Mouse (Mus musculus) kidney, postnatal 36 days (tissue): Measurements from ENCODE around the gene Selenbp2.
"Not testable (repeated sequence)": the region's sequence is repeated elsewhere in the genome, so short reads cannot be mapped to it uniquely, and the experiment has no call there.

Experiments
- DNase-seq, 2 experiments: peaks; one replicate each; pipeline ENCODE4 v3.0.0; 2021 to 2022; ENCODE audit warnings: mixed read lengths in 2 of 2

The Selenbp2 gene

DNA sequence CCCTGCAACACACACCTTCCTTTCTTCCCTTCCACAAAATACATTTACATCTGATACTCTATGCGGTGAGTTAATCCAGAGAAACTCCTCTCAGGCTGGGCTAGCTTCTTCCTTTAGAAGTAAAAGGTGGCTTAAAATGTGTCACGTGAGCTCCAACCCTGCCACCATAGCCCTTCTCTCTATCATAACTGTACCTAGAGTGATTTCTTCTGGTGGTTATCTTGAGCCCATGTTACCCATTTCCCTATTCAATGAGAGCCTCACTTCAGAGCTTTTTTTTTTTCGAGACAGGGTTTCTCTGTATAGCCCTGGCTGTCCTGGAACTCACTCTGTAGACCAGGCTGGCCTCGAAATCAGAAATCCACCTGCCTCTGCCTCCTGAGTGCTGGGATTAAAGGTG lies 1.7 kb upstream of the Selenbp2 start:
- not testable (repeated sequence) for DNase-seq

DNA sequence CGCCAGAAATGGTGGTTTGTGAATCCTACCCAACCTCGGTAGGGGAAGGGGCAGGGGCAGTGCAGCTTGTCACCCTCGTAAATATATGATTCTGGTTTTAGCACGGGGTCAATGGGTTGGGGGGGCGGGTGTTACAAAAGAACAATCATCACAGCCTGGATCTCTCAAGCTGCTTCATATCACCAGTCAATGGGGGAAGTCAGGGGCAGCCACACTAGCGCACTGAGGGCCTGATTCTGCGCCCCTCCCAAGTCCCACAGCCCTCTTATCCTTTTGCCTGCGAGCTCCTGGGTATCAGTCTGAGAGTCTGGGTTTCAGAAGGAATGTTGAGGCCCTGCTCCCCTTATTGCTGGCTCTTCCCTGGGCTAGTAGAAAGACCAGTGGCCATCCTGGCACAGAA lies 518 bp downstream of the Selenbp2 start:
- not testable (repeated sequence) for DNase-seq

DNA sequence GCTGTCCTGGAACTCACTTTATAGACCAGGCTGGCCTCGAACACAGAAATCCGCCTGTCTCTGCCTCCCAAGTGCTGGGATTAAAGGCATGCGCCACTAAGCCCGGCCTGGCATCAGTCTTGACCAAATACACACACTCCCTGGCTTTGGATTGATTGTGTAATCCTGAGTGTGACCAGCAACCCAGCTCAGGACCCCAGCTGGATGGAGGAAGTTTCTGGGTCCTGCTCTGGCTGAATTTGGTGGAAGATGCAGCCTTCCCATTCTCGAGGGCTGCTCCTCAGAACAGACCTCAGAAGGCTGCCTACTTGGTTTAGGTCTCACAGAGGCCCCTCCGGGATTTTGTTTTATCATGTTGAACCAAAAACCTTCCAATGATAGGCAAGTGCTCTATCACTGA lies 2.2 kb downstream of the Selenbp2 start:
- DNase-seq: not testable (repeated sequence)

DNA sequence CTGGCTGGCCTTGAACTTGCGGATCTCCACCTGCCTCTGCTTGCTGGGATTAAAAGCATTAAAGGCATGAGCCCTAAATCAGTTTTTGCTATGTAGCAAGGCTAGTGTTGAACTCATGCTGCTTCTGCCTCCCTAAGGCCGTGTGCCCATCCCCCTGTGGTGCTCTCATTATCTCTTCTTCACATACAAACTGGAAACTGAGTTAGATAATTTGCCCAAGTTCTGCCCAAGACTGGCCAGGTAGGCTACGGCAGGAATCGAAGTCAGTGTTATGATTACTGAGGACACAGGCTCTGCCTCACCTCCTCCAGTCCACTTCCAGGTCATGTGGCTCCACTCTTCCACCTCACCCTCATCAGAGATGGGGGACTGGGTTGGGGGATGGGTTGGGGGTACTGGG lies 2.9 kb downstream of the Selenbp2 start:
- not testable (repeated sequence) for DNase-seq

DNA sequence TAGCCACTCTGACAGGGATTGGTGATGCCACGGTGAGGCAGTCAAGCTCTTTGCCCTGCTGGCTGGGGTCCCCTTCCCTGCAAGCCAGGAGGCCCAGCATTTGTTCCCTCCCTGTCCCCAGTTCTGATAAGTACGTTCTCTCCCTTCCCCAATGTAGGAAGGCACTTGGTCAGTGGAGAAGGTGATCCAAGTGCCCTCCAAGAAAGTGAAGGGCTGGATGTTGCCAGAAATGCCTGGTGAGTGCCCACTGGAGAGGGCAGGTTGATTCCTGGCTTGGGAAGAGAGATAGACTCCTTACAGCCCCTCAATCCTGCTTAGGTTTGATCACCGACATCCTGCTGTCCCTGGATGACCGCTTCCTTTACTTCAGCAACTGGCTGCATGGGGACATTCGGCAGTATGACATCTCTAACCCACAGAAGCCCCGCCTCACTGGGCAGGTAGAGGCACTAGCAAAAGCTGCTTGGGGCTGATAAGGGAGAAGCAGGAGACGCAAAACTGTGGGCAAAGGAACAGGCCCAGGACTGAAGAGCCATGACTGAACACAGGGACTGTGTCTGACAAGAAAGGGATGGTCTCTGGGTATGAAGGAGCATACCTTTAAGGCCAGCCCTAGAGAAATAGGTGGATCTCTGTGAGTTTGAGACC lies 8.9 kb downstream of the Selenbp2 start:
- not testable (repeated sequence) for DNase-seq

DNA sequence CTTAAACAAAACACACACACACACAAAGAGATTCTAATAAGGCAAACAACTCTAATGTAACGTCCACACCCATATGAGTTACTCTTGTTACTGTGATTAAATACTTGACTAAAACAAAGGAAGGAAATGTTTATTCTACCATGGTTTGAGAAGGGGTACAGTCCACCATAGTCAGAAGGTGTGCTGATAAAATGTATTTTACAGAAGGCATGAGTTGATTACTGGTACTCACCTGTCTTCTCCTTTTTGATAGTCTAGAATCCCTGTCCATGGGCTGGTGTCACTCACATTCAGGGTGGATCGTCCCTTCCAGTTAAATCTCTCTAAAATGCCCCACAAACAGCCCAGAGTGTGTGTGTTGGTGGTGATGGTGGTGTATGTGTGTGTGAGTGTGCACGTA lies 9.5 kb downstream of the Selenbp2 start:
- DNase-seq: no peak

DNA sequence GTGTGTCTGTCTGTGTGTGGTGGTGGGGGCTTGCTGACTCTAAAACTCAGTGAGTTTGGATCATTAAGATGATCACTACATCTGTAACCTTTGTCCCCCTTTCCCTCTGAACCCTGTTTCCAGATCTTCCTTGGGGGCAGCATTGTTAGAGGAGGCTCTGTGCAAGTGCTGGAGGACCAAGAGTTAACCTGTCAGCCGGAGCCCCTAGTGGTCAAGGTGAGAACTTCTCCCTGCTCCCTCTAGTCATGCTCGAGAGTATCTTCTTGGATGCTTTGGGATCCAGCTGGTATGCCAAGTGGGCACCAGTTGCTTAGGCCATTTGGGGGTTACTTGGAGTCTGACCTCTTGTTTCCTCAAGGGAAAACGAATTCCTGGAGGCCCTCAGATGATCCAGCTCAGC lies 10.0 kb downstream of the Selenbp2 start:
- DNase-seq: peak; percentile 48 to 71

DNA sequence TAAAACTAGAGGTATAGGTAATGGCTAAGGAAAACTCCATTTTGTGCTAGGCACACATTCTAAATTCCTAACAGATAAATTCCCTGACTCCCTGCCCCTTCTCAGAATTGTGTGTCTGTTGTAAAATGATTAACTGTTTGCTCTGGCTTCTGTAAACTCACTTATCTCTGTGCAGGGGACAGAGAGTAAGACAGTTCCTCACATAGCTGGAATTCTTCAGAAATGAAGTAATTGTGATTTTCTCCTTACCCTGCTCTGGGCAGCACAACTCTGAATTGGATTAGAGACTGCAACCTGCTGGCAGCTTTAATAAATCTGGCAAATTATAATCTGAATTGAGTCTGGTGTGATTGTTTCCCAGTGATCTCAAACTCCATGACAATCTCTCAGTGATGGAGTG lies 17.2 kb downstream of the Selenbp2 start:
- not testable (repeated sequence) for DNase-seq

DNA sequence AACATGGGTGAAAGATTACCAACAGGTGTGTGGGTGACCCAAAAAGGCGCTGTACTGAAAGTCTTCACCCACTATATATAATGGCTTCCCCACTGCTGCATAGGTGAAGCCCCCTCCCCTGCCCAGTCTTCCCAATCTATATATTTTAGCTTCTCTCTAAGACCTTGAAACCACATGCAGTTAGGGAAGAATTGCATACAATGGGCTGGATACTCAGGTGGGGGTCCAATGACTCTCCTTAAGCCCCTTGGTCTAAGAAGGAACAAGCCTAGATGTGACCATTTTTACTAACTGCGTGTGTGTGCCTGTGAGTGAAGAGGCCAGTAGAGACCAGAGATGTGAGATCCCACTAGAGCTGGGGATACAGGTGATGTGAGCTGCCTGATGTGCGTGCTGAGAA lies 20.1 kb downstream of the Selenbp2 start:
- DNase-seq: not testable (repeated sequence)

DNA sequence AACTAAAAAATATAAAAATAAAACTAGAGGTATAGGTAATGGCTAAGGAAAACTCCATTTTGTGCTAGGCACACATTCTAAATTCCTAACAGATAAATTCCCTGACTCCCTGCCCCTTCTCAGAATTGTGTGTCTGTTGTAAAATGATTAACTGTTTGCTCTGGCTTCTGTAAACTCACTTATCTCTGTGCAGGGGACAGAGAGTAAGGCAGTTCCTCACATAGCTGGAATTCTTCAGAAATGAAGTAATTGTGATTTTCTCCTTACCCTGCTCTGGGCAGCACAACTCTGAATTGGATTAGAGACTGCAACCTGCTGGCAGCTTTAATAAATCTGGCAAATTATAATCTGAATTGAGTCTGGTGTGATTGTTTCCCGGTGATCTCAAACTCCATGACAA lies 24.9 kb downstream of the Selenbp2 start:
- not testable (repeated sequence) for DNase-seq

DNA sequence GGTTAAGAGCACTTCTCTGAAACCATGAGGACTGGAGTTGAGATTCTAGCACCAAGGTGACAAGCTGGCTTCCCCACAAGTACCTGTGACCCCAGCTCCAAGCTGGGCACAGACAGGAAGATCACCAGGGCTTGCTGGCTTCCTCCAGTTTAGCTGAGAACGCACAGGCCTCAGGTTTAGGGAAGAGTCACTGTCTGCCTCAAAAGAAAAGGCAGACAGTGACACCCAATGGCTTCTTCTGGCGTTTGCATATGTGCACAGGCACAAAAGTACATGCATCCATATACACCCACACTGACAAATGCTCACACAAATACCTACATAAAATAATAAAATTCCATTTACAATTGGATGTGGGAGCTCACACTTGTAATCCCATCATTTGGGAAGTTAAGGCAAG lies 30.3 kb downstream of the Selenbp2 start:
- DNase-seq: peak in 1 of 2 experiments; percentile 26

DNA sequence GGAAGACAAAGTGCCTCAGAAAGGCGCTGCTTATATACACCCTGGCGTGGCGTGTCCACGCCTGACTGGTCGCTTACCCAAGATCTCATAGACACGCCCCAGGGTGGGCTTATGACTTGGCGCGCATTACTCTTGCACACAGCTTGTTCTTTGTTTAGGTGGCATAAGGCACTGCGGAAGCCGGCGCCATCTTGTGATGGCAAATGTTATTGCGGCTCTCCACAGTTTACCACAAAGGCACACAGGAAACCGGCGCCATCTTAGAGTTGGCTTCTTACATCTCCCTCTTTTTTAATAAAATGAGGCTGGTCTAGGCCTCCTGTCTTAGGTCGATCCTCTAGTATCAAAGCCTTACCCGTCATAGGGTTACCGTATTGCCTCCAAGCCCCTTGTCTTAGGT lies 52.3 kb downstream of the Selenbp2 start:
- DNase-seq: no peak
